Mouse (Mus musculus): ENCODE results near the gene Tfip11.

Tfip11 gene

DNA sequence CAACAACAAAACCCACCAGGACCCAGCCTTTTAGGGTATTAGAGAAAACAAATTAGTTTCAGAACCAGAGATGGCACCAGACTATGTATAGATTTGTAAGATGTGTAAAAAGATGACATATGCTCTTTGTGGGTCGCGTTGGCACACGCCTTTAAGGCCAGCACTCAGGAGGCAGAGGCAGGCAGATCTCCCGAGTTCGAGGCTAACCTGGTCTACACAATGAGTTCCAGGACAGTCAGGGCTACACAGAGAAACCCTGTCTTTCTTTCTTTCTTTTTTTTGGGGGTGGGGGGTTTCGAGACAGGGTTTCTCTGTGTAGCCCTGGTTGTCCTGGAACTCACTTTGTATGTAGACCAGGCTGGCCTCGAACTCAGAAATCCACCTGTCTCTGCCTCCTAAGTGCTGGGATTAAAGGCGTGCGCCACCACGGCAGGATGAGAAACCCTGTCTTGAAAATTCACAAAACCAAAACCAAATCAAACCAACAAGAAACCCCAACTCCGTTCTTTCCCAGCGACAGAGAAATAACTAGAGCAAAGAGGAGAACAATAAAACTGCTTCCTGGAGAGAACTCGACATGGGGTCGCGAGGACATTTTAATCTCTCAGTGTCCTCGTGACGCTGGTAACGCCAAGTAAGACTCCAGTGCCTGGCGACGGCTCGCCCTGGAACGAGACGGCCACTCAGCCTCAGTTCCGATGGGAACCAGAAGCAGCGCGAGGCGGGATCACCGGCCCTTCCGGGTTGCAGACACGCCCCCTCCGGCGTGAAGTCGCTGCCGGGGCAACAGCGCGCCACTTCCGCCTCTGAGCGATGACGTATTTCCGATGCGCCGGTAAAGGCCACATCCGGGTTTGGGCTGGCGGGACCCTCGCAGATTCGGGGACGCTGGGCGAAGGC, at the start of gene Tfip11:
Gene Tfip11 (plus strand): TSS at position 813 of the 900 bp plus-strand sequence.
- DNase-seq: peak; percentile 98

DNA sequence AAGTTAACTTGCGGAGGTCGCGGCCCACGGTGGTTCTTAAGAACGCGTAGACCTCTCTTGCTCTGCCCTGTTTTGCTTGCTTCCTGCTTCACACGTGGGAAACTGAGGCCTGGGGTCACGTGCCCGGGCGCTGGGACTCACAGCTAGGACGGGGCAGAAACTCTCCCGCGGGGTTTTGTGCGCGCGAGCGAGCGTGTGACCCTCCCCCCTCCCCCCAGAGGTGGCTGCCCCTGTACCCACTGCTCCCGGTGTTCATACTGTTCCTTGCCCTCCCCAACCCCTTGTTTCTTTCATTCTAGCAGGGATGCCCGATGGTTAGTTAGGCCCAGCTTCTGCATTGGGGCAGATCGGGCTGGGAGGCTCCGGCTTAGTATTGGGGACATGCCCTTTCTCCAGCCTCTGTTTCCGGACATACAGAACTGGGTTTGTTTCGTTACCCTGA, 49.2 kb upstream of the Tfip11 start:
- no peak for DNase-seq

DNA sequence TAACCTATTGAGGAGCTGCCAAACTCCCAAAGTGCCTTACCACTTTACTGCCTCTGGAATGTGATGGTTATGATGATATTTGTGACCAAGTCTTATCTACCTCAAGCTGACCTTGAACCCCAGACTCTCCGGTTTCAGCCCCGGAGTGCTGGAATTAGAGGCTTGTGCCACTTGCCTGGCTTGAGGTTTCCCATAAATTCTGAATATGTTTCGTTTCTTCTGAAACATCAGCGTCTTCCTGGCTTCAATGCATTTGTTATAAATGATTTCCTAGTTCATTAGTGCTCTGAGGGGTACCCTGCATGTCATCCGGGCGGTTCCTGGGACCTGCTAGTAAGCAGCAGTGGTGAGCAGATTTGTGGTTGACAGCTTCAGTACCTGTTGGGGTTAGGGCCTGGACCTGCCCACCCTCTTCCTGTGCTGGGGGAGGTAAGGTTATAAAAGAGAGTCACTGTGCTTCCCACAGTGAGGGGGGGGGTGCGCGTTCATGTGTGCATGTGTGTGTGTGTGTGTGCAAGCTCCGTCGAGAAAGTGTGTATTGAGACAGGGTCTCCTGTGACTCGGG, 48.2 kb upstream of the Tfip11 start:
- peak; percentile 29 for DNase-seq

DNA sequence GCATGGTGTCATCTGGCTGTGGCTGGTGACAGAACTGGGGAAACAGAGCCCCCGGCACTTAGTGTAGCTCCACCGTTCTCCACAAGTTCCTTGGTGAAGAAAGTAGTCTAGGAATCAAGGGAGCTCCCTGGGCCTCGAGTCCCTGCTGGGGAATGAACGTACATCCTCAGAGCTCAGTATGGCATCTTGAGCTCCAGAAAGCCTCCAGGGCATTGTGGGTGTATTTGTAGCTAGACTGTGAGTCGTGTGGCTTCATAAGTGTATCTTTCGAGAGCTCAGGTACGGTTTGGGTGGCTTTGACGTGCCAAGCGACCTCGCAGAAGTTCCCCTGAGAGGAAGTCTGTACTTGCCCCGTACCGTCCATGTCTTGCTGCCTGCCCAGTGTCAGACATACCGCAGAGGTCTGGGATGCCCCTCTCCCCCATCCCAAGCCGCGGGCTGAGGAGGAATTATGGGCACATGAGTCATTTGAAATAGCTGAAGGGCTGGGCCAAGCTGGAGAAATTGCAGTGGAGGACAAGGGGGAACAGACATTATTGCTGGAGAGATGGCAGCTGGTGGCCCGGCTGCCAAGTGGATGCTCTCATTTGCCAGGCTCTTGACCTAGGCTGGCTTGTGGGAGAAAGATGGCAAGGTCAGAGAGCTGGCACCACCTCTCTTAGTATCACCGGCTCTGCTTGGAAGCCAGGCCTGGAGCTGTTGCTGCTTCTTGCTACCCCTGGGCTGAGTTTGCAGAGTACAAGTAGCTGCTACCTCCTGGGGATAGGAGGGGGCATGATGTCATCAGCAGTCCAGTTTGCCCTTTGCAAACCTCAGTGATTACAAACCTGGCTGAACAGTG, 46.8 kb upstream of the Tfip11 start:
- DNase-seq: peak; percentile 19

DNA sequence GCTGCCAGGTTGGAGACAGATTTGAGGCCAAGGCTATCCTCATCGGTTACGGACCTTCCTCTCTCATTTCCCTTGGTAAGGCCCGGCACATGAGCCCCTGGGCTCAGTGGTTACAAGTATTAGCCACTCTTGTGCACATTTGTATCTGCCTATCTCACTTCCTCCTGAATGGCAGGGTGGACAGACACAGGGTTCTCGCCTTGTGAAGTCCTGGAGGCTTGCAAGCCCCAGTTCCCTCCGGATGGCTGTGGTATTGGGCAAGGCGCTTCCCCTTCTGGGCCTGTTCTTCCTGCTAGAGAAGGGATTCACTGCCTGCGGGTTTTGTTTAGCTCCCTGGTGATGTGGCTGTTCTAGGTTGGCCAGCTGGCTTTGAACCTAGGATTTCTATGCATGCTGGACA, 46.0 kb upstream of the Tfip11 start:
- DNase-seq: peak; percentile 27

DNA sequence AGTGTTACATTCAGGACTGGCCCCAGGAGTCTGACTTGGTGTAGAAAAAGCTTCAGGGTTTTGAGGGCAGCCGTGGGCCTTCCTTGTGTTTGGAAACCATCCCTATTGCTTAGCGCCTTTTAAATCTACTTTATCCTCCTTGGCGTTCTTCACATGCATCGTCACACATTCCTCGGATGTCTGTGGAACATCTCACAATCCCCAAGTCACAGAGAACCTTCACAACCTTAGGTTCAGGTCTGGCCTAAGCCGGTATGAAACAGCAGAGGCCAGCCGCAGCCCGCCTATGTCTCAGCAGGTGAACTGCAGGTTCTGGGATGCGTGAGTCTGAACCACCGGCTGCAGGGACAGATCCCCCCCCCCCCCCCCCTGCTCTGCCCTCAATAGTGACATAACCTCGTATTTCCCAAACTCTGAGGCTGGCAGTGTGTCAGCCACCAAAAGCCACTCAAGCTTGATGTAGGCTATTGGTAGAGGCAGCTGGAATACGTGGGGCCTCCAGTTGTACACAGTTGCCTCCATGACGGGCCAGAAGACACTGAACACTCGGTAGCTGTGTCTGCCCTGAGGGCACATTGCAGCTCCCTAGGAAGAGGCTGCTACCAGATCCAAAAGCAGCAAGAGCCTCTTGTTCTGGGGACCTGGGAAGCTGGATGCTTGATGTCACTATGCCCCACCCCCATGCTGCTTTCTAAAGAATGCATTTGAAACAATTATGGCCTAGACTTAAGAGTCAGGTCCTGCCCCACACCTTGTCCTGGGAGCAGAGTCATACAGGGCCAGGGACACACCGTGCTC, 45.1 kb upstream of the Tfip11 start:
- DNase-seq: peak; percentile 16

DNA sequence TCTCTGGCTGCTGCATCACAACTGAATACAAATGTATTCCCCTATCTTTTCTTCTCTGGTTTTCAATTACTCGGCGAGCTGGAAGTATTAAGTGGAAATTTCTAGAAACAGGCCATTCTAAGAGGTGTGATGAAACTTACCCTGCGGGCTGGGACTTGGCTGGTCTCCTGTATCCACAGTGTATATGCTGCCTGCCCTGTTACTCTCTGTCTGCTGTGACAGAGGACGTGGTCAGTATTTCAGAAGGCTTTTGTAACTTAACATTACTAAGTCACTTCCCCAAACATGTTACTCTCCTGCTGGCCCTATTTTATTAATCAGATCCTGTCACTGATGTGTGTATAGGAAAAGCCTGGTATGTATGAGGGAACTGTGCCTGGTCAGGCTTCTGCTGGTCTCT, 44.5 kb upstream of the Tfip11 start:
- peak; percentile 8 for DNase-seq

DNA sequence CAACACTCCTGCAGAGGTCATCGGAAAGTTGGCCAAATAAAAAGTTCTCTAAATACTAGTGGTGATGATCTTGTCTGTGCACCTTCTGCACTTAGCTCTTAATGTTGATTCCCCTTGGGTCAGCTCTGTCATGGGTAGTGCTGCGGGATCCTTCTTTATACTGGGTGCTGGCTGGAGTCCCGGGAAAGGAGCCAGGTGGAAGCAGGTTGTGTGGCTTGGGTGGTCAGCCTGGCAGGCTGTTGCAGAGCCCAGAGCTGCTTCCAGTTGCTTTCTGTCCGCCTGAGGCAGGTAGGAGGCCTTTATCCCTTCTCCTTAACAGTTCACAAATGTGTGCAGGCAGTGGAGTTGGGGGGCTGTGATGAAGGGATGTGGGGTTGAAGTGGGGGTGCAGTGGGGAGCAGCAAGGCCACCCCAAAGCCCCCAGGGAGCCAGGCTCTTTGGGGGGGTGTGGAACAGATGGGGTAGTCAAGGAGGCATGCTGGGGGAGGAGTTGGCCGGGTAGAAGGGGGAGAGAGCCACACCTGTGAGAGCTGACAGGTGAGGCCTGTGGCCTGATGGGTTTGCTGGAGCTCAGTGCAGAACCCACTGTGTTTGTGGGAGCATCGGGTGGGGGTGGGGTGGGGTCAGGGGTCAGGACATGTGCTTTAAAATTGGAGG, 43.9 kb upstream of the Tfip11 start:
- DNase-seq: peak; percentile 55

DNA sequence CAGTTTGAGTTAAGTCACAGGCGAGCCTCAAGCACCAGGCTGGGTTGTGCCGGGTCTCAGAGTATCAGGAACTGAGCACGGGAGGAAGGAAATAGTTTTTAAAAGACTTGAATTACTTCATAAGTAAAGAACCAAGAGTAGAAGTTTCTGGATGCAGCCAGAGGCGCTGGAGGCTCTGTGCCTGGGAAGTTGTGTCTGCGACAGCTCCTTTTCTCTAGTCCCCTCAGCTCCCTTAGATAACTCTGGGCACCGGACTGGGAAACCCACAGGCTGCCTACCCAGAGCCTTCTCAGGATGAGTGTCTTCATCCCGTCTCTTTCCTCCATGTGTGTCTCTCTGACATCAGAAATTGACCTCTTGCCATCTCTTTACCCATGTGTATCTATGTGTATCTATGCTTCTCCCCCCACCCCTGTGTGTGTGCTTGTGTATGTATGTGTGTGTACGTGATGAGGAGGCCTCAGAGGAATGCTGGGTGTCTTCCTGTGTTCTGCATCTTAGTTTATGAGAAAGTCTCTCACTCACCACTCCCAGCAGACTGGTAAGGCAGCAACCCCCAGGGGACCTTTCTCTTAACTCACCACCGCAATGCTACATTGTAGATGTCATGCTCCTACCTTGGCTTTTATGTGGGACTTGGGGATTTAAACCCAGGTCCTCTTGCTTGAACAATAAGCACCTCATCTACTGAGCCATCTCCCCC, 43.2 kb upstream of the Tfip11 start:
- DNase-seq: peak; percentile 35

DNA sequence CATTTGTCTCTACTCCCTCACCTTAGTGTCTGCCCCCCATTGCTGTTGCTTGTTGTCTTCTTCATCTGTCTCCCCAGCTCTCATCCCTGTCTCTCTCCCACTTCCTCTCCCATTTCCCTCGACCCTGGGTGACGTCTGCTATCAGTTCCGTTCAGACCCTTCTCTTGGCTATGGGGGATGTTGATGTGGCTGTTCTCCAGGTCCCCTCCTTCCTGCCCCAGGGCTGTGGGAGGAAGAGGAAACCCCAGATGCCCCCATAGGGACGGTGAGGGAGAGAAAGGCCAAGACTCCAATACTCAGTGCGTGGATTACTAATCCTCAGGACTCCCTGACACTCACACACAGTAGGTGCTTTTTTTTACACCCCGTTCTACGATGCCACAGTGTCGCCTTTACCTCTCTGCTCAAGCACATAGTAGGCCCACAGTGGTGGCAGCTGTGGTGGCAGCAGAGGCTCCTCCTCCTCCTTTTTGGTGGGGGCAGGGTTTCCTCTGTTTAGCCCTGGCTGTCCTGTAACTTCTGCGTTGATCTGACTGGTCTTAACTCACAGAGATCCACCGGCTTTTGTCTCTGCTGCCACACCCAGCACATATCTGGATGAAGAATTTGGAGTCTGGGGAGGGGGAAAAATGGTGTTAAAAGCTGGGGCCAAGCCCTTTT, 42.5 kb upstream of the Tfip11 start:
- peak; percentile 68 for DNase-seq

DNA sequence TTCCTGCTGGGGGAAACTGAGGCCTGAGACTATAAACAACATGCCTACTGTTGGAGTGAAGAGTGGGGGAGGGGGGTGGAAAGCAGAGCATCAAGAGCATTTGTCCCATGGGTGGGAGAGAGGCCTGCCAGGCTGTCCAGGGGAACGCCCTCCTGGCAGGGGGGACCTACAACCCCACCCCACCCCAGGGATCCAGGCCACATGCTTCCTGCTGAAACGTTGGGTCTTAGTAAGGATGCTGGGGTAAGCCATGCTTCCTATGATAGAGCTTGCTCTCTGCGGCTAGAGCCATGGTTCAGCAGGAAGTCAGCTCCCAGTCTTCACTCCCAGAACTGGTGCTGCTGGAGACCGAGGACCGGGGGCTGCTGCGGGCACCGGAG, 42.0 kb upstream of the Tfip11 start:
- peak; percentile 13 for DNase-seq

DNA sequence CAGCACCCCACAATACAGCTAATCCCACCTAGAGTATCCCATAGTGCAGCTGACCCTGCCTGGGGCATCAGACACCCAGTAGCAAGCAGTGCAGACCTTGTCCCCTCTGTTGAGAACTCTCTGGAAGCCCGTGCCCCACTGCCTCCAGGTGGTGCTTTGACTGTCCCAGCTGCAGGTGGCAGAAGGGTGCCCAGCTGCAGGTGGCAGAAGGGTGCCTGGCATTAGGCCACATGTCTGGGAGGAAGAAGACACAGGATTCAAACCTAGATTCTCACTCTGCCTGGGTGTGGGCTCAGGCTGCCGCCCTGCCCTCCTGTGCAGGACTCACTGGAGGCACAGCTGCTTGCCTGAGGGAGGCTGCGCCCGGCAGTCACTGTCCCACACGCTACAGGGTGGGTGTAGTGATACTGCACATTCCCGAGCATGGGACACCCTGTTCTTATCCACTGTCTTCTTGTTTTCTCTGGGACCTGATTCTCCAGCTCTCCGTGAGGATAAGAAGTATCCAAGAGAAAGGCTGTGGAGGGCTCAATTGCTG, 40.5 kb upstream of the Tfip11 start:
- peak; percentile 20 for DNase-seq

DNA sequence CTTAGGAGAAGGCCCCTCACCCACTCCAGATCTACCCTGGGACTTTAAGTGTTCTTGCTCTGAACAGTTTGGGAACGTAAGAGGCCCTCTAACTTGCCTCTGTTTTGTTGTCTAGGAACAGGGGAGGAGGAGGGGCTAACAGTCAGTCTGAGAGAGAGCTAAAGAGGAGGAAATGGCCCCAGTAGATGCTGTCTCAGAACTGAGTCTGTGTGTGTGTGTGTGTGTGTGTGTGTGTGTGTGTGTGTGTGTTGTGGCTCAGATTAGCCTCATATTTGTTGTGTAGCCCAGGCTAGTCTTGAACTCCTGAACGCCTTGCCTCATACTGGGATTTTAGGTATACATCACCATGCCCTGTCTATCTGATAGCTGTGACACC, 39.6 kb upstream of the Tfip11 start:
- DNase-seq: peak; percentile 12

DNA sequence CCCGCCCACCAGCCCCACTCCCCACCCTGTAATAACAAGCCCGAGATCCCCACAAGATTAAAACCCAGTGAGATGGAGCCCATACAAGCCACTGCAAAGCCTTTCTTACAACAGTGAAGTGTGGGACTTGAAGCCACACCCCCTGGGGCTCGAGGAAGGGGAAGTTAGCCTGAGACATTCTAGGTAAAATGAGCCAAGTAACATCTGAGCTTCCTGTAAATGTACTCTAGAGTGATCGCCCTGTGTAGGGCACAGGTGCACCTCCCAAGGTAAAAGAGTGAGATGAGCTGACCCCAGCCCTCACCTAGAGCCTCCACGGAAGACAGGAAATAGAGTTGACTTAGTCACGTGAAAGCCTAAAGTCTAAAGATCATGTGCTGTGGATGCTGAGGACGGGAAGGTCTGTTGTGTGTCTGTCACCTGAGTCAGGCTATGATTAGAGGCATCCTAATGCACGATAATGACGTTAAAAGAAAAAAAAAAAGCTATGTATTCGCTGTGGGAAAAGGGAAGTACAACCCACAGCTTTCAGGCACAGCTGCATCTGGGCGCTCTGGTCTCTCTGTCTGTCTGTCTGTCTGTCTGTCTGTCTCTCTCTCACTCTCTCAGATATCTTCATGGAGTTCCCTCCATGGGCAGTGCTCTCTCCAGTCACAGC, 39.0 kb upstream of the Tfip11 start:
- peak; percentile 10 for DNase-seq

DNA sequence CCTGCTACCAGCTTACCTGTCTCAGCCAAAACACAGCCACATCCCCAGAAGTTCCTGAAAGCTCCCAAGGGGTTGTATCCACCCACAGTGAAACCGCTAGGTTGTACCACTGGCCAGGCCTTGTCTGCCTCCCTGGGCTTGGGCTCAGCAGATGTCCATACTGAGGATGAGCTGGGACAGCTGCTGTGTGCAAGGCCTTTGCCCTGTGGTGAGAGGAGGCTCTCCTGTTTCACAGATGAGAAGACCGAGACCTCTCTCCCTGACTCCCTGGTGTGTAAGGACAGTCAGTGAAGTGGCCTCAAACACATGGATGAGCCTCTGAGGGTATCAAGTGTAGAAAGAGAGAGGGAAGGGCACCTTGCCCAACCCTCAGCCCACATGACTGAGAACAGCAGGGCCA, 38.5 kb upstream of the Tfip11 start:
- no peak for DNase-seq

DNA sequence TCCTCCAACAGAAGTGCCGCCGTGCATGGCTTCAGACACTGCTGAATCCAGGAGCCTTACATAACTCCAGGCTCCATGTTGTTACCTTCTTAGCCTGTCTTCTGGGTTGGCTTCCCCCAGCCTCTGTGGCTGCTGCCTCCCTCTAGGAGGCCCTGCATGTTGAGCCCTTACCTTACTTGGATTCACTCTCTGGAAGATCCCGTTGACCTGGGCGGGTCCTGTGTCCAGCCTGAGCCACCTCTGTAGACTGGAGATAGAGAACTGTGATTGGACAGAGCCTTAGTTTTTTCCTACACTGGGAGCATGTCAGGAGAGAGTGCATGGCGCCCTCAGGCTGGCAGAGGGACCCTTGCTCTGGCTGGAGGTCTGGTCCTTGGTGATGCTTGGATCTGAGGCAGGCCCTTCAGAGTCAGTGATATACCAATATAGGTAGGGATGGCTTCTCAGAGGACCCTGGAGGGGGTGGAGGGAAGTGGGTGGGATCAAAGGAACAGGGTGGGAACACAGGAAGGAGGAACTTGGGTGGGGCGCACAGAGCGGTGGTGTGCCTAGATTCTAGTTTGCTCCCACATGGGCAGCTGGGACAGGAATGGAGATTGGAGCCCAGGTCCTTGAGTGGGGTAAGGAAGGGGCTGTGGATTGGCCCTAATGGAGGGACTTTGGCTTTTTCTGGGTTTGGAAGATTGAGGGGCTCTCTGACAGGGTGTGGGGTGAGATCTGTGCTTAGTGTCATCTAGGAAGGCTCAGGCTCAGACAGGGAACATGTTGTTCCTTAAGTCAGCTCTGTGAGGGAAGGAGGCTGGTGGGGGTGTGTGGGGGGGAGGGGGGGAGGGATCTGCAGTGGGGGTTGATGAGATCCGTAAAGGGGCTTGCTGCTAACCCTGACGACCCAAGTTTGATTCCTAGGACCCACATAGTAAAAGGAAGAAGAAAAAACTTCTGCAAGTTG, 37.7 kb upstream of the Tfip11 start:
- DNase-seq: no peak

DNA sequence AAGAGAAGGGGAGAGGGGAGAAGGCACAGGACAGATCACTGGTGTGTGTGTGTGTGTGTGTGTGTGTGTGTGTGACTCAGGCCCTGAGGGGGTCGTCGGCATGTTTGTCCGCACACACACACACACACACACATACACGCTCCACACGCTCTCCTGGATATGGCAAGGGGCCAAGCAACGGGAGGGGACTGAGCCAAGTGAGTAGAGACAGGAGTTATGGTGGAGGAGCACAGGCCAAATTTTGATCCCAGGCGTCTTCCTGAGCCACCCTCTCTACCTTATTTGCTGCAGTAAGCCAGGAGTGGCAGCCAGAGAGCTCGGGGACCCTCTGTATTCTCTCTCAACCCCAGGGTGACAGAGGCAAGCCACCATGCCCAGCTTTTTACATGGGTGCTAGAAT, 36.9 kb upstream of the Tfip11 start:
- DNase-seq: peak; percentile 74

DNA sequence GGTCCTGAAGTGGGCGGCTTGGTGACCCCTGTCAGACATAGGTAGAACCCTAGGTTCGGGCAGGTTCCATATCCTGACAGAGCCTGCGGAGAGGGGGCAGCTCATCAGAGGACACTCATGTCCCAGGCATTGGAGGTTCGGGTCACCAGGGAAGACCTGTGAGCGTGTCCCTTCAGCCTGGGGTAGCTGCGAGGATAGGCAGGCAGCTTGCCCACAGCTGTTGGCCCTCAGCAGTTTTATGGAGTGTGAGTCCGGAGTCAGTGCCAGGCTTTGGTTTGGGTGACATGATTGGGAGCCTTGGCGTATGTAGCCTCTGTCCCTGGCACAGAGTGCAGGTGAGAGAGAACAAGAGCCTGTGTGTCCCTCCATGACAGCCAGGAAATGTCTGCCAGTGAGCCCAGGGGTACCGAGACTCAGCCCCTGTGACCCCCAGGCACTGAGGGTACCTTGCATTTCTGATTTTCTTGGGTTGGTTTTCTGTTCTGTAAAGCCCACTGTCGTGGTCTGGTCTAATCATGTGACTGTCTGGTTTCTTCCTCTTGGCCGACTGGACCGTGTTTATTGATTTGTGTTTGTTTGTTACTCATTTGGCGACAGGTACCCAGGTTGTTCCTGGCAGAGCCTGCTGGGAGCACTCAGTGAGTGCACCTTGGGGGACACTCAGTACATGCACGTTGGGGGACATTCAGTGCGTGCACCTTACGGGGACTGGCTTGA, 36.2 kb upstream of the Tfip11 start:
- no peak for DNase-seq

Data from kidney, postnatal 10 days (tissue).